Mouse (Mus musculus): ENCODE data around the gene Cd99l2. TPM values are rescaled to one million over a fixed set of nuclear protein-coding genes. Genes with fewer than 3 reads are reported as not detected.
A peak's percentile ranks its signal among the peaks of the same experiment; 100 is the strongest.
"Not testable (repeated sequence)": the region's sequence is repeated elsewhere in the genome, so short reads cannot be mapped to it uniquely, and the experiment has no call there.

Cd99l2 gene
- total RNA-seq (2021): 10 to 100 TPM; 65.6 to 66.7 TPM
- long read RNA-seq, experiment 1, transcript Cd99l2-202 (9 exons, 3,327 nt): minor isoform, 12 of 49 reads
- long read RNA-seq, experiment 1, transcript Cd99l2-201 (10 exons, 3,600 nt): major isoform, 26 of 49 reads
- long read RNA-seq, experiment 1, partial matches to known transcripts: 4 of 49 reads
- long read RNA-seq, experiment 1, other reads (novel, unspliced or antisense): 7 of 49 reads
- long read RNA-seq, experiment 2, transcript Cd99l2-201 (10 exons, 3,600 nt): major isoform, 15 of 30 reads
- long read RNA-seq, experiment 2, transcript Cd99l2-202 (9 exons, 3,327 nt): minor isoform, 8 of 30 reads
- long read RNA-seq, experiment 2, partial matches to known transcripts: 2 of 30 reads
- long read RNA-seq, experiment 2, other reads (novel, unspliced or antisense): 5 of 30 reads

DNA sequence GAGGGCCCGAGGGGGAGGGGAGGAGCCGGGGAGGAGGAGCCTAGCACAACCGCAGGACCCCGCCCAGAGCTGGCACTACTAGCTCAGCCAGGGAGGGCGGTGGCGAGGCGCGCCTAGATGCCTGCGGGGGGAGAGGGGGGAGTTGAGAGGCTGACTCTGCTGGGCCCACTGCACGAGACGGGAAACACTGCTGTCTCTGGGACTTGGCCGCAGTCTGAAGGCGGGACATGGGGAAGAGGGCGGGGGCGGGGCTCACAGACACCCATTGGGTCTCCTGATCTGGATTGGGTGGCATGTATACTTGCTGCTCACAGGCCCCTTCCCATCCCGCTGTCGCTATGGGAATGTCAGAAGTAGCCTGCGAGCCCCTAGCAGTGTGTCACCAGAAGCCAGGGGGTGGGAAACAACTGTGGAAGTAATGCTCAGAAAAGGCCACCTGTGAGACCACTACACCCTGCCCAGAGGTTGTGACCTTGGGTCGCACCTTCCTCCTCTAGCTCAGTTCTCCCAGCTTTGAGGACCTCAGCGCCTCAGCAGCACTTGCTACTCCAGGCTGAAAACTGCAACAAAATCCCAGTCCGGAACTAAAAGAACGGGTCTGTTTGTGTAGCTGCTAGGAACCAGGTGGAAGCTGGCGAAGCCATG lies at the start of gene Cd99l2:
Cd99l2 (minus strand) TSS at position 216 of the 645 bp plus-strand sequence.
- DNase-seq (ENCODE audit: extremely low spot score in 1 of 2, low spot score in 2 of 2): peak; percentile 72 to 80
- Histone ChIP-seq H3K4me3 (peak within 1 kb of the TSS; percentile 51), H3K27ac (peak within 1 kb of the TSS; percentile 77)
- intact Hi-C loops (cut with DNase I): loop anchor here (2.0 kb wide), 1 partner anchor 58 kb away; no protein-coding TSS in a partner anchor
- no peak; the same call in 1 of the 2 replicates for TF ChIP-seq CTCF (IDR thresholded peaks at IDR 0.05)

DNA sequence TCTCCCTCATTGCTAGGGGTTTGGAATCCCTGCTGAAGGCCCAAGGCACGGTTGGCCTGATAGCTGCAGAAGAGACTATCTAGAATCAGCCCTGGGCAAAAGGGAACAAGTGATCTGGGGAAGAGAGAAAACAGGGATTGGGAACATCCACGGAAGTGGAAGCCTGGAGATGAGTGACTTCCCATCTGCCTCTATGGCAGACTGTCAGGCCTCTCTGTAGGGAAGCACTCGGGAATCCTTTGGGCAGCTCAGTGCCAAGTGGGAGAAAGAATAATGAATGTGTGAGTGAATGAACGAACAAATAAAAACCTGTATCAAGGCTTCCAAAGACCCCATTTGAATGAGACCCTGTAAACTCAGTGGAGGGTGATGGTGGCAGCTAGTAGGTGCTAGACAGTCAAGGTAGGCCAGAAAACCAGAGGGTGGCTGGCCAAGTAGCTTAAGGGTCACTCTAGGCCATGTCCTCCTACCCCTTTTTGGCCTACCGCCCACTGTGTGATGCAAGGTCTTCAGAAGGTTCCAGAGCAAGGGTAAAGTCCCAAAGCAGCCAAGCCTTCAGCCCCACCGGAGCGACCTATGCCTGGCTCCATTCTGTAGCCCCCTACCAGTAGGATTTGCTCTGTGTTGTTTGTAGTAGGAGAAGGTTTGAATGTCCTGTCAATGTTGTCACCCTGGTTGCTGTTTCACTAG lies 48.3 kb upstream of the Cd99l2 start:
- intact Hi-C loops (cut with DNase I): no loop called here
- Histone ChIP-seq H3K27ac (no peak overlapping the region), H3K4me3 (no peak overlapping the region)
- DNase-seq (ENCODE audit: extremely low spot score in 1 of 2, low spot score in 2 of 2): no peak
- no peak for TF ChIP-seq CTCF (IDR thresholded peaks at IDR 0.05)

DNA sequence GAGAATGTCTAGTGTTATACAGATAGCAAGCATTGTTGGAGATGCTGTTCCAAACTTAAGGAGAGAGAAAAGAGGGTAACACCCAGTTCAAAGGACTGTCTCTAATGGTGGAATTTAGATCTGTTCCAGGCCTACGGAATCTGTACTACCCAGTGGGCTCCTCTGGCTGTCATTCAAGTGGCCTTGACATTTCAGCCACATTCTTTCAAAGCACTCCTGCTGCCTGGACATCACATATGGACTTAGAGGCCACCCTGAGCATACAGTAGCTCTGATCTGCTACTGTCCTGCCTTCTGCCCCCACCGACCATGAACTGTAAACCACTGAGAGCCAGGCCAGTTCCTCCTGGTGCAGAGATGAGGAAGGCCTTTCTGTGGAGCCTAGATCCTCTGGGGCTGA lies 45.1 kb upstream of the Cd99l2 start:
- no peak for DNase-seq (ENCODE audit: extremely low spot score in 1 of 2, low spot score in 2 of 2)
- Histone ChIP-seq H3K27ac (no peak overlapping the region), H3K4me3 (no peak overlapping the region)
- intact Hi-C loops (cut with DNase I): no loop called here
- no peak for TF ChIP-seq CTCF (IDR thresholded peaks at IDR 0.05)

DNA sequence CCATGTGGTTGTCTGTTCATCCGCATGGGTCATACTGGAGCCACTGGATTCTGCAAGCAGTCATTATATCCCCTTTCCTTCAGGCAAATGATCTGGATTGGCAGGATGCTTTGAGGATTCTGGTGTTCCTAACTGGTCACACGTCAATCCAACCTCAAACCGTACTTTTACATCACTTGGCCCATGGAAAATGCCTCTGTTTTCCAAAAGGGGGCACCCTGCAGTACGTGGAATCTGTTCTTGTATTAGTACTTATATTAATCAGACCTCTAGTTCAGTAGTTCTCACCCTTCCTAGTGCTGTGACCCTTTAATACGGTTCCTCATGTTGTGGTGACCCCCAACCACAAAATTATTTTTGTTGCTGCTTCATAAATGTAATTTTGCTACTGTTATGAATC lies 41.5 kb upstream of the Cd99l2 start:
- Histone ChIP-seq H3K27ac (no peak overlapping the region), H3K4me3 (no peak overlapping the region)
- no peak for DNase-seq (ENCODE audit: extremely low spot score in 1 of 2, low spot score in 2 of 2)
- intact Hi-C loops (cut with DNase I): no loop called here
- peak; percentile 15 for TF ChIP-seq CTCF (IDR thresholded peaks at IDR 0.05)

DNA sequence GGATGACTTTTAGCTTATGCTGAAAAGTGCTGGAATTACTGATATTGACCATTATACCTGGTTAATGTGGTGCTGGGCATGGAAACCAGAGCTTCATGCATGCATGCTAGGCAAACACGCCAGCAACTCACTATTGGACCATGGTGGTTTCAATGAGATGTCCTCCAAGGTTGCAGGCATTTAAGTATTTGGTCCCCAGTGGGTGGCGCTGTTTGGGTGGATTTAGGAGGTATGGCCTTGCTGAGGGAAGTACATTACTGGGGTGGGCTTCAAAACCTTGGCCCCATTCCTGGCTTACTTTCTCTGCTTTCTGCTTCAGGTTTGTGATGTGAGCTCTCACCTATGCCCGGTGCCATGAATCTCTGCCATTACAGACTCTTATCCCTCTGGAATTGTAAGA lies 40.0 kb upstream of the Cd99l2 start:
- TF ChIP-seq CTCF (IDR thresholded peaks at IDR 0.05): no peak
- H3K4me3 ChIP-seq: no peak overlapping the region
- intact Hi-C loops (cut with DNase I): no loop called here
- no peak overlapping the region for H3K27ac ChIP-seq
- no peak for DNase-seq (ENCODE audit: extremely low spot score in 1 of 2, low spot score in 2 of 2)

DNA sequence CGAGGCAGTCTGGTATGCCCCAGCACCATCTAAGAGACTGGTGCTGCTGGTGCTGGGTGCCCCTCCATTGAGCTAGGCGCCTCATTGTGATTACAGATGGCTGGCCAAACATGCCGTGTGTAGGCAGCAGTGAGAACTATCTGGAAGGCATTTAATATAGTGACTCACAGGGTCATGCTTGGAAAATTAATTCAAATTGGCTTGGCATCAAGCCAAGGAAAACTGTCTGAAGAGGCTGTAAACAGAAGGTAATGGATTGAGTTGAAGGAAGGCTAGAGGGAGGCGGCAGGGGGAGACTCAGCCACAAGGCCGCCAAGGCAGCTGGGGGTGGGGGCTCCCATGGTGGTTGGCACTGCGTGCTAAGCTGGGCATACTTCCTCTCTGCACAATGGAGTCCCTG lies 36.0 kb upstream of the Cd99l2 start:
- Histone ChIP-seq H3K27ac (no peak overlapping the region), H3K4me3 (no peak overlapping the region)
- no peak for TF ChIP-seq CTCF (IDR thresholded peaks at IDR 0.05)
- intact Hi-C loops (cut with DNase I): no loop called here
- DNase-seq (ENCODE audit: extremely low spot score in 1 of 2, low spot score in 2 of 2): no peak

DNA sequence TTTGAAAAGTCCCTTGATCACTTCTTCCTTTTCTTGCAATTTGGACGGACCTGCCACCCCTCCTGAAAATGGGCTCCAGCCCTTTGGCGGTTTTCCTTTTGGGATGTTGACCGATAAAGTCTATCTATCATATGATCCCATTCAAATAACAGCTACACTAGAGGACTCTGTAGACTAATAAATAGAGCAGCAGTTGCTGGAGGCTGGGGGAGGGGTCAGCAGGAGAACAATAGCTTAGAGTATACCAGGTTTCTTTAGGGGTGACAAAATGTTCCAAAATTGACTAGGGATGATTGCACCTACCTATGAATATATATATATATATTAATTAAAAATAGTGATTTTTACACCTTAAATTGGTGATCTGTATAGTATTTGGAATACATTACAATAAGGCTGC lies 35.5 kb upstream of the Cd99l2 start:
- H3K27ac ChIP-seq: no peak overlapping the region
- no peak overlapping the region for H3K4me3 ChIP-seq
- intact Hi-C loops (cut with DNase I): no loop called here
- no peak for TF ChIP-seq CTCF (IDR thresholded peaks at IDR 0.05)
- no peak for DNase-seq (ENCODE audit: extremely low spot score in 1 of 2, low spot score in 2 of 2)

DNA sequence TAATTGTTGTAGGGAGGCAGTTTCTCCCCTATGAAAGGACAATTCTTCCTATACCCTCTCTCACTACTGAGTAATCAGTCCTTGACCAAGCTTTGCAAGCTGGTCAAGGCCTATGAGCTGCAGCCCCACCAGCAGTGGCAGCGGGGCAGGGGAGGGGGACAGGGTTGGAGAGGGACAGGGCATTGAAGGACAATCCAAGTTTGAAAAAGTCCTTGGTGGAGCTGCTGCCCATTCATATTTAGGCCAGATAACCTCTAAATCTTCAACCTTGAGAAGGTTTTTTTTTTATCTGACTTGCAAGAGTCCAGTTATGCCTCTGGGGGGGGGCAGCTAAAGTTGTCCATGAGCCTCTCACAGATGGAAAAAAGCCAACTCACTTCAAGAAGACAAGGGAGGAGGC lies 34.8 kb upstream of the Cd99l2 start:
- Histone ChIP-seq H3K27ac (no peak overlapping the region), H3K4me3 (no peak overlapping the region)
- no peak for TF ChIP-seq CTCF (IDR thresholded peaks at IDR 0.05)
- intact Hi-C loops (cut with DNase I): no loop called here
- DNase-seq (ENCODE audit: extremely low spot score in 1 of 2, low spot score in 2 of 2): no peak

DNA sequence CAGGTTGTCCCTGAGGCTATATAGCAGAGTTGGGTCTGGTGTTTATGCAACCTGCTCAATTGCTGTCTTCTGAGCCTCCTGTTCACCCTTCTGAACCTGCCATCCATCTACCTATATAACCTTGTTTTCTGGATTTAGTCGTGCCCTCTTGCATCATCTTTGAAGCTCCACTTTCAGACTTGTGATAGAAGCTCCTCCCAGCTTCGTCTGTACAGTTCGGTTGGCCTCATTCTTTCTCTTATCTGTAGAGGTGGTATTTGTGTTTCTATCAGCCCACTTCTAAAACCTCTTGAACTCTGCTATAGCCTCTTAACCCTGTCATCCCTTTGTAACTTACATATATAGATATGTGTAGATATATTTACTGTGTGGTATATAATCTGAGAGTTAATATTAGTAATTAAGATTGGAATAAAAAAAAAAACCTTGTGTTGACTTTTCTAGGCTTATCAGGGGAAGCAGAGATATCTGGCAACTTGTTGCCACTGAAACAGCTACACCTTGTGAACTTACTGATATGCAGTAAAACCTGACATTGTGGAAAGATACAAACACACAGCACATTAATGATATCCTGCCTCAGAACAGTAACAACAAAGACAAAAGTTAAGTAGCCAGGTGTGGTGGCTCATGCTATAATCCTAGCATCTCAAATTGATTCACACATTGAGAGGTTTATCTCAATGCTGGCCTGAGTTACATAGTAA lies 33.1 kb upstream of the Cd99l2 start:
- DNase-seq (ENCODE audit: extremely low spot score in 1 of 2, low spot score in 2 of 2): no peak
- no peak for TF ChIP-seq CTCF (IDR thresholded peaks at IDR 0.05)
- intact Hi-C loops (cut with DNase I): no loop called here
- no peak overlapping the region for H3K4me3 ChIP-seq
- no peak overlapping the region for H3K27ac ChIP-seq

DNA sequence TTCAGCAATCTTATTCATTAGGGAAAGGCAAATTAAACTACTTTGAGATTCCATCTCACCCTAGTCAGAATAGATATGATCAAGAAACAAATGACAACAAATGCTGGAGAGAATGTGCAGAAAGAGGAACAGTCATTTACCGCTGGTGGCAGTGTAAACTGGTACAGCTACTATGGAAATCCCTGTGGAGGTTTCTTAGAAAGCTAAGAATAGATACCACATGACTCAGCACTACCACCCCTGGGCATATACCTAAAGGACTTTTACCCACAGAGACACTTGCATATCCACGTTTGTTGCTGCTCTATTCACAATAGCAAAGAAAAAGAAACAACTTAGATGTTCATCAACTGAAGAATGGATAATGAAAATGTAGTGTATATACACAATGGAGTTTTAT lies 31.7 kb upstream of the Cd99l2 start:
- no peak overlapping the region for H3K4me3 ChIP-seq
- no peak for TF ChIP-seq CTCF (IDR thresholded peaks at IDR 0.05)
- intact Hi-C loops (cut with DNase I): no loop called here
- DNase-seq (ENCODE audit: extremely low spot score in 1 of 2, low spot score in 2 of 2): no peak
- H3K27ac ChIP-seq: no peak overlapping the region

DNA sequence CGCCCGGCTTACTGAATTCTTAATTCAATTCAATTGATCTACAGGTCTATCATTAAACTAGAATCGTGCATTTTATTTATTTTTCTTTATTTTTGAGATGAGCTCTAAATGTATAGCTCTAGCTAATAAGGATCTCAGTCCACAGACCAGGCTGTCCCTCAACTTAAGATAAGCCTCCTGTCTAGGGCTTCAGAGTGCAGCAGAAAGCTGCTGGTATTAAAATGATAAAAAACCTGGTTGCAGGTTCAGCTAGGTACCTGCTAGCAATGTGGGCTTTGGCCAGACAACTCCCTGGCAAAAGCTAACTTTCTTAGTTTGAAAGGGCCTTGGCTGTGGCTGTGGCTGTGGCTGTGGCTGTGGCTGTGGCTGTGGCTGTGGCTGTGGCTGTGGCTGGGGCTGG lies 30.2 kb upstream of the Cd99l2 start:
- no peak for TF ChIP-seq CTCF (IDR thresholded peaks at IDR 0.05)
- Histone ChIP-seq H3K4me3 (no peak overlapping the region), H3K27ac (no peak overlapping the region)
- no peak for DNase-seq (ENCODE audit: extremely low spot score in 1 of 2, low spot score in 2 of 2)
- intact Hi-C loops (cut with DNase I): no loop called here

DNA sequence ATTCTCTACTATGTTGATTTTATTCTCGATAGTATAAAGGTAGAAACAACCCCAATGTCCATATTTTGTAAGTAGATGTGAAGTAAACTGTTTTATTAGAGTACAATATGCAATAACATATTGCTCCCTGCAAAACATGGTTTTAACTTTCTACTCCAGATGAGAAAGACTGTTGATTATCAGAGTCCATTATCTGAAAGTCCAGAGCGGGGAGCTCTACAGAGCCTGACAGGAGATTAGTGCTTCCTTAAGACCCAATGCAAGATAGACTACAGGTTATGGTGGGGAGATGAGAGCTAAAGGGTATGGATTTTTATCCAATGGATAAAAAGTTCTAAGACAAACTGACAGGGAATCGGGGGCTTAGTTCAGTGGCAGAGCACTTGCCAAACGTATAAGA lies 26.6 kb upstream of the Cd99l2 start:
- no peak for DNase-seq (ENCODE audit: extremely low spot score in 1 of 2, low spot score in 2 of 2)
- no peak overlapping the region for H3K27ac ChIP-seq
- intact Hi-C loops (cut with DNase I): no loop called here
- TF ChIP-seq CTCF (IDR thresholded peaks at IDR 0.05): no peak
- H3K4me3 ChIP-seq: no peak overlapping the region

DNA sequence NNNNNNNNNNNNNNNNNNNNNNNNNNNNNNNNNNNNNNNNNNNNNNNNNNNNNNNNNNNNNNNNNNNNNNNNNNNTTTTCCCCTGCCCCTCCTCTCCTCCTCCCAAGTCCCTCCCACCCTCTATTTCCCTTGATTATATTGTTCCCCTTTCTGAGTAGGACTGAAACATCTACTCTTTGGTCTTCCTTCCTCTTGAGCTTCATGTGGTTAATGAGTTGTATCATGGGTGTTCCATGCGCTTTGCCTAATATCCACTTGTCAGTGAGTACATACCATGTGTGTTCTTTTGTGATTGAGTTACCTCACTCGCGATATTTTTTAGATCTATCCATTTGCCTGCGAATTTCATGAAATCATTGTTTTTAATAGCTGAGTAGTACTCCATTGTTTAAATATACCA lies 13.9 kb upstream of the Cd99l2 start:
- intact Hi-C loops (cut with DNase I); H3K4me3 ChIP-seq: not testable (repeated sequence)

More for the DNA sequence above, 13.9 kb upstream of the Cd99l2 start:
- not testable (repeated sequence) for DNase-seq (ENCODE audit: extremely low spot score in 1 of 2, low spot score in 2 of 2); H3K27ac ChIP-seq
